ENCODE assay signal across 8 mouse cellular contexts in the genomic region with DNA sequence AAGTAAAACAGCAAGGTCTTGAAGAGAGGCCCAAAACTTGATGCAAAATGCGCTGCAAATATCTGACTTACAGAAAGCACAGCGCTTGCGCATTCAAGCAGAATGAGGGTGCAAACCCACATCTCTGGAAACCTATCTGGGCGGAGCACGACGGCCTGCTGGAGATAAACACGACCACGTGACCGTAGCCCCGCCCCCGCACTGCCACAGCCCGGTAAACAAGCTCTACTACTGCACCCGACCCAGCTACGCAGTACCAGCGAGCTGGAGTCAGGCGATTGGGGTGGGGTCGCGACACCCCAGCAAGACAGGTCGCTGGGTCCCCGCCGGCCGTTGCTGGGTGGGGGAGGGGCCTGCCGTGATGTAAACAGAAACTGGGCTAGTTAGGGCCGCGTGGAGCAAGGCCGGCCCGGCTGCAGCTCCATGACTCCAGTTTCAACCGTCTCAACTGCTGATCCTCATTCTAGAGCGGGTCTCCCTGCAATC. TPM values are rescaled to one million over a fixed set of nuclear protein-coding genes. Genes with fewer than 3 reads are reported as not detected.
A peak's percentile ranks its signal among the peaks of the same experiment; 100 is the strongest.
DNase-seq lines count a peak whose midpoint lies in the region; ATAC-seq lines count a peak whose summit lies in the region.

No protein-coding gene starts in this region.

- peak overlapping the region; percentile 23; the same call in 1 of the 2 replicates for H3K27ac ChIP-seq in intestine, embryonic 16.5 days (ENCODE audit: low read length)

- peaks cover 12% of the 10 kb centered on the region for H3K4me1 ChIP-seq in intestine, embryonic 16.5 days (ENCODE audit: control insufficient read depth, insufficient read depth, low read length)

- peak overlapping the region; percentile 71 for H3K9ac ChIP-seq in intestine, embryonic 16.5 days (ENCODE audit: low read depth, low read length)

- H3K36me3 ChIP-seq in intestine, embryonic 16.5 days (ENCODE audit: control insufficient read depth, insufficient read depth, low read length), result no peaks in the 10 kb centered on the region

- H3K27me3 ChIP-seq in intestine, embryonic 16.5 days (replicated peaks; ENCODE audit: control insufficient read depth, insufficient read depth, low read length), result peaks cover 5% of the 10 kb centered on the region; the same call in 1 of the 2 replicates

- peak overlapping the region; percentile 67 for H3K4me3 ChIP-seq in intestine, embryonic 16.5 days (ENCODE audit: low read length)

- H3K4me2 ChIP-seq in intestine, embryonic 16.5 days (ENCODE audit: low read depth, low read length), result peak overlapping the region; percentile 77

- intact Hi-C loops in gastrocnemius, postnatal 36 days (cut with DNase I), result loop anchor here (5.0 kb wide), 1 partner anchor 95 kb away; a partner anchor contains a TSS
- intact Hi-C loops in left cerebral cortex, postnatal 25 days (cut with DNase I), result loop anchor here (5.0 kb wide), 1 partner anchor 95 kb away; a partner anchor contains a TSS

- under 1% methylated on average over 29 of the region's 29 CpGs for WGBS in intestine, embryonic 16.5 days

- DNase-seq in adrenal gland, adult 8-10 months, result peak; percentile 92
- DNase-seq in embryo, embryonic 9.5 days (ENCODE audit: extremely low spot score), result peak; percentile 78
- peak; percentile 96 to 97 for DNase-seq in gastrocnemius, postnatal 36 days
- peak; percentile 89 to 94 for DNase-seq in left cerebral cortex, postnatal 25 days (ENCODE audit: low spot score in 2 of 2)
- peak; percentile 77 for DNase-seq in mesoderm, embryonic 11.5 days (ENCODE audit: low read depth, low spot score)
- peak; percentile 87 for DNase-seq in right cerebral cortex, postnatal 25 days
- DNase-seq in urinary bladder, postnatal 36 days (ENCODE audit: low spot score in 2 of 2), result peak; percentile 97

- no peaks in the 10 kb centered on the region for H3K9me3 ChIP-seq in intestine, embryonic 16.5 days (ENCODE audit: control insufficient read depth, low read length)

- peak; percentile 82 for ATAC-seq in intestine, embryonic 16.5 days

RNA-seq across cellular contexts. Expression of a gene that starts 36.2 kb away (rescaled TPM):
- 10 to 100 TPM; 16.1 to 29.3 (median 22.9) TPM for total RNA-seq in adrenal gland, adult 8-10 months (2022)
- total RNA-seq in gastrocnemius, postnatal 36 days (2021), result 1 to 10 TPM; 2.7 to 4.7 TPM
- 12.9 and 16.2 TPM in 2 replicates for polyA plus RNA-seq in intestine, embryonic 16.5 days (2015; fragmentation: Nextera tagmentation; extraction: Ambion mirVana)
- 1 to 10 TPM; 3.7 to 4.0 TPM for total RNA-seq in left cerebral cortex, postnatal 25 days (2021)

RNA-seq across cellular contexts. Expression of a gene that starts 43.2 kb away (rescaled TPM):
- 10 to 100 TPM; 27.5 to 51.1 (median 40.9) TPM for total RNA-seq in adrenal gland, adult 8-10 months (2022)
- 10 to 100 TPM; 10.8 to 16.8 TPM for total RNA-seq in gastrocnemius, postnatal 36 days (2021)
- 3.7 and 4.8 TPM in 2 replicates for polyA plus RNA-seq in intestine, embryonic 16.5 days (2015; fragmentation: Nextera tagmentation; extraction: Ambion mirVana)
- 10 to 100 TPM; 27.1 to 29.5 TPM for total RNA-seq in left cerebral cortex, postnatal 25 days (2021)

Comparison
In these comparisons a context has a peak if more than half of its experiments do, and no peak if none do; other contexts are left out.
1. Peak in every context shown above with its lines: DNase-seq, ATAC-seq, H3K4me3 ChIP-seq and H3K27ac ChIP-seq.